Mouse (Mus musculus) left cerebral cortex, postnatal 25 days (tissue): ENCODE data around the gene Gm13757. TPM values are rescaled to one million over a fixed set of nuclear protein-coding genes. Genes with fewer than 3 reads are reported as not detected.
"Not testable (repeated sequence)": the region's sequence is repeated elsewhere in the genome, so short reads cannot be mapped to it uniquely, and the experiment has no call there.

ENCODE experiments used
- DNase-seq, 2 experiments: peaks; one replicate each; pipeline ENCODE4 v3.0.0; 2022; ENCODE audit warnings: low spot score in 2 of 2, mixed read lengths in 1 of 2
- intact Hi-C: fragments of 180-260 bp; cut with DNase I; formaldehyde crosslinking; loops from one replicate; pipeline ENCODE4 v1.15.1; 2025
- total RNA-seq, 2 experiments: library from RNA; stranded (reverse); gene quantifications; 2 replicates each; pipeline ENCODE4 v1.2.3; 2021

Gene Gm13757
- not detected for total RNA-seq

- intact Hi-C loops: no loop called here
- no peak for DNase-seq
Measured at GRCm38 (mm10) chr2:88449031-88449430, at the start of gene Gm13757. Gm13757 (minus strand) TSS chr2:88449131.

GRCm38 (mm10) chr2:88493020-88493419, 44.1 kb upstream of the Gm13757 start, which contains the start of gene Olfr1185-ps1:
Olfr1185-ps1 (plus strand) TSS chr2:88493320.
- DNase-seq: no peak
- intact Hi-C loops: no loop called here

- intact Hi-C loops: no loop called here
Measured at GRCm38 (mm10) chr2:88483298-88483697, 34.4 kb upstream of the Gm13757 start, which contains the start of gene Olfr1184. Olfr1184 (plus strand) TSS chr2:88483598.

GRCm38 (mm10) chr2:88454567-88454966, 5.6 kb upstream of the Gm13757 start, which contains the start of gene Olfr1183:
Olfr1183 (plus strand) TSS chr2:88454867.
- intact Hi-C loops, DNase-seq: not testable (repeated sequence)

More at GRCm38 (mm10) chr2:88483298-88483697, 34.4 kb upstream of the Gm13757 start, which contains the start of gene Olfr1184:
- no peak for DNase-seq

- DNase-seq: no peak
- intact Hi-C loops: no loop called here
Measured at GRCm38 (mm10) chr2:88426071-88426470, 22.9 kb downstream of the Gm13757 start, which contains the start of gene Olfr1181. Olfr1181 (minus strand) TSS chr2:88426171.

GRCm38 (mm10) chr2:88419051-88419450, 29.9 kb downstream of the Gm13757 start, which contains the start of gene Olfr1180:
Olfr1180 (minus strand) TSS chr2:88419151.
- intact Hi-C loops: no loop called here
- no peak for DNase-seq

GRCm38 (mm10) chr2:88406353-88406752, 42.6 kb downstream of the Gm13757 start, which contains the start of gene Olfr1179:
Olfr1179 (minus strand) TSS chr2:88406453.
- intact Hi-C loops: no loop called here

More at GRCm38 (mm10) chr2:88406353-88406752, 42.6 kb downstream of the Gm13757 start, which contains the start of gene Olfr1179:
- no peak for DNase-seq

Other genes starting within 250 kb of the Gm13757 start
- not detected for gene Olfr1170, start 220.8 kb downstream of the Gm13757 start, total RNA-seq
- gene Olfr1173, start 169.3 kb downstream of the Gm13757 start, total RNA-seq: not detected
- not detected for gene Olfr1174-ps, start 134.0 kb downstream of the Gm13757 start, total RNA-seq
- not detected for gene Olfr1175-ps, start 121.9 kb downstream of the Gm13757 start, total RNA-seq
- gene Olfr1176, start 112.4 kb downstream of the Gm13757 start, total RNA-seq: not detected
- not detected for gene Olfr1177-ps, start 102.6 kb downstream of the Gm13757 start, total RNA-seq
- gene Olfr1178, start 62.1 kb downstream of the Gm13757 start, total RNA-seq: not detected
- gene Olfr1179, start 42.7 kb downstream of the Gm13757 start, total RNA-seq: not detected
- not detected for gene Olfr1180, start 30.0 kb downstream of the Gm13757 start, total RNA-seq
- gene Olfr1181, start 23.0 kb downstream of the Gm13757 start, total RNA-seq: not detected
- gene Olfr1183, start 5.7 kb upstream of the Gm13757 start, total RNA-seq: not detected
- gene Olfr1184, start 34.5 kb upstream of the Gm13757 start, total RNA-seq: not detected
- gene Olfr1185-ps1, start 44.2 kb upstream of the Gm13757 start, total RNA-seq: not detected
- gene Olfr1186, start 69.4 kb upstream of the Gm13757 start, total RNA-seq: not detected
- not detected for gene Olfr1188, start 107.8 kb upstream of the Gm13757 start, total RNA-seq
- gene Olfr1189, start 137.3 kb upstream of the Gm13757 start, total RNA-seq: not detected
- gene Olfr1191-ps1, start 191.4 kb upstream of the Gm13757 start, total RNA-seq: not detected
- not detected for gene Olfr1192-ps1, start 199.4 kb upstream of the Gm13757 start, total RNA-seq
- not detected for gene Olfr1193, start 226.5 kb upstream of the Gm13757 start, total RNA-seq
- not detected for gene Olfr1195, start 240.1 kb upstream of the Gm13757 start, total RNA-seq